Mouse (Mus musculus) megakaryocyte-erythroid progenitor cell, adult 5-6 weeks (primary cell): ENCODE data around the gene Tada3. TPM values are rescaled to one million over a fixed set of nuclear protein-coding genes. Genes with fewer than 3 reads are reported as not detected.
"Not testable (repeated sequence)": the region's sequence is repeated elsewhere in the genome, so short reads cannot be mapped to it uniquely, and the experiment has no call there.

Experiments
- ATAC-seq: replicated peaks from 2 replicates; pipeline ENCODE4 v1.8.0; 2016; ENCODE audit warnings: mild to moderate bottlenecking, inconsistent platforms; ENCODE audit not compliant: severe bottlenecking, poor library complexity, low FRiP score, low TSS enrichment
- total RNA-seq, 2 experiments: library from RNA; stranded (forward) in 1 of 2; stranded (reverse) in 1 of 2; fragments of 200-1000, 215-1000 nt in 1 of 2; fragments of >200 nt in 1 of 2; fragmentation: Nextera tagmentation in 1 of 2; gene quantifications; 2 replicates each; pipeline ENCODE4 v1.2.3; 2014 to 2017

Gene Tada3
- total RNA-seq, 2 experiments from 2014 or later: 19.8 to 40.8 TPM

DNA sequence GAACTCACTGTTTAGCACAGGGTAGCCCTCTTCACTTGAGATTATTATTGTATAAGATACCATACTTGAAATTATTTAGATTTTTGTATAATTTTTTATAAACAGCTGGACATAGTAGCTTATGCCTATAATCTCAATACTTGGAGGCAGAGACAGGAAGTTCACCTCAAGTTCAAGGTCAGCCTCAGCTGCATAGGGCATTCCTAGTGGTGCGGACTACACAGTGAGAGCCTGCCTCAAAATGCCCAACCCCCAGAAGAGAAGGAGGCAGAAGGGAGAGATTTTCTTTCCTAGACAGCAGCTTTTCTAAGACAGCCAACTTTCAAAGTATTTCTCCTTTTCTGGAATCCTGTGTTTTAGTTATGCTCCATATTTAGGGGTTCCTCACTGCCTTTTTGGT lies 26.5 kb downstream of the Tada3 start:
- no peak for ATAC-seq

DNA sequence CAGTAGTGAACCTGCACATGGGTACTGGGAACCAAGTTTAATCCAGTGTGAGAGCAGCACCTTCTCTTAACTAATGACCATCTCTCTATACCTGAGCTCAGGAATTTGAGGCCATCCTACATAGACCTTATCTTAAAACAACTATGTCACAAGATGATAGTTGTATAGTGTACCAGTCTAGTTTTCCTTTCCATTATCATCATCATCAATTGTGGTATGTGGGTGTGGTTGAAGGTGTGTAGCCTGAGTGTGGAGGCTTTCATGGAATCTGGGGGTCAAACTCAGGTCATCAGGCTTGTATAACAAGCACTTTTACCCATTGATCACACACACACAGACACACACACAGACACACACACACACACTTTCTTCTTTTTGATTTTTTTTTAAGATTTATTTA lies 27.1 kb downstream of the Tada3 start:
- ATAC-seq: no peak

DNA sequence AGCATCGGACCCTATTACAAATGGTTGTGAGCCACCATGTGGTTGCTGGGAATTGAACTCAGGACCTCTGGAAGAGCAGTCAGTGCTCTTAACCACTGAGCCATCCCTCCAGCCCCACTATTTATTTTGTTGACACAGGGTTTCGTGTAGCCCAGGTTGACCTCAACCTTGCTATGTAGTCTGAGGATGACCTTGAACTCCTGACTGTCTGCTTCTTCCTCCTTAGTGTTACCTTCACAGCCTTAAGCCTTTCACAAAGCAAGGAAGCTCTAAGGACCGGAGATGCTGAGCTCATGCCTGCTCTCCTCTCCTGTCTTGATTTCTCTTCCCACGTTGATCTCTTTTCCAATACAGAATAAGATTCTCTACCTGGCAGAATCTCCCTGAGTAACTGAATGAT lies 30.8 kb downstream of the Tada3 start:
- ATAC-seq: no peak

GRCm38 (mm10) chr6:113344321-113344720 lies 33.4 kb downstream of the Tada3 start:
- no peak for ATAC-seq

DNA sequence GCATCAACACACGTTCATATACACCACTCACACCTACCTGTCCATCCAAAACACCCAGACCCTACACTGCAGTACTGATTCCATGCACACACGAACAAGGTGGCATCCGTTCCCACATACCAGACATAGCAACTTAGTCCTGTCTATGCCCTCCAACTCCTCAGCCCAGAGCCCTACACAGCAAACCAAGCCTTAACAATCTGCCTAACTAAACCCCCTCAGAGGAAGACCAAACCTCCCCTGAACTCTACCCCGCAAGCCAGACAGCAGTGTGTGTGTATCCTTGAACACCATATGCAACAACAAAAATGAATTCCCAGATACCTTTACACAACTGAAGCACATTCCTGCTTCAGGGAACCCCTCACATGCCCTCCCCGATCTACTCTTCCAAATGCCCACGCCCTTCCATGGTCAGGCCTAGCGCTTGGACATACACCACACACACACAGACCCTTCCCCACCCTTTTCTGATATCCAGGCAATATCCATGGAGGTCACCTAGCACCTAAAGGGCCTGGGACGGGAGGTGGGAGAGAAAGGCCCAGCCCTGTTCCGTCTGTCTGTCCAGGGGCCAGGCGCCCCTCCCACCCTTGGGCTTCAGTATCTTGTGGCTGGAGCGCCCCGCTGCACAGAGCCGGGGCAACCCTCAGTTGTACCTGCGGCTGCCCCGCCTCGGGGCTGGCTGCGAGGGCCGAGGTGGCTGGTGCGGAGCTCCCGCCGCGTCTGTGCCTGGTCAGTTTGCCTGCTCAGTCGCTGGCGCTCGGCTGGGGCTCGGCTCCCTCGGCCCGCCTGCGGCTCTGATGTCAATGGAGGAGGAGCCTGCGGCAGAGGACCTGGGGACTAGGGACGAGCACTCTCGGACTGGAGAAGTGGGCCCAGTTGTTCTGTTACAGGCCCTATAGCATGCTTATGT lies 34.2 kb downstream of the Tada3 start, which contains the start of gene Camk1:
Gene Camk1 (minus strand): TSS at position 808 of the 916 bp plus-strand sequence.
- ATAC-seq: peak; percentile 88

GRCm38 (mm10) chr6:113342297-113342696 lies 35.4 kb downstream of the Tada3 start:
- ATAC-seq: no peak

- no peak for ATAC-seq
These were observed 36.1 kb downstream of the Tada3 start for GRCm38 (mm10) chr6:113341574-113341973.

DNA sequence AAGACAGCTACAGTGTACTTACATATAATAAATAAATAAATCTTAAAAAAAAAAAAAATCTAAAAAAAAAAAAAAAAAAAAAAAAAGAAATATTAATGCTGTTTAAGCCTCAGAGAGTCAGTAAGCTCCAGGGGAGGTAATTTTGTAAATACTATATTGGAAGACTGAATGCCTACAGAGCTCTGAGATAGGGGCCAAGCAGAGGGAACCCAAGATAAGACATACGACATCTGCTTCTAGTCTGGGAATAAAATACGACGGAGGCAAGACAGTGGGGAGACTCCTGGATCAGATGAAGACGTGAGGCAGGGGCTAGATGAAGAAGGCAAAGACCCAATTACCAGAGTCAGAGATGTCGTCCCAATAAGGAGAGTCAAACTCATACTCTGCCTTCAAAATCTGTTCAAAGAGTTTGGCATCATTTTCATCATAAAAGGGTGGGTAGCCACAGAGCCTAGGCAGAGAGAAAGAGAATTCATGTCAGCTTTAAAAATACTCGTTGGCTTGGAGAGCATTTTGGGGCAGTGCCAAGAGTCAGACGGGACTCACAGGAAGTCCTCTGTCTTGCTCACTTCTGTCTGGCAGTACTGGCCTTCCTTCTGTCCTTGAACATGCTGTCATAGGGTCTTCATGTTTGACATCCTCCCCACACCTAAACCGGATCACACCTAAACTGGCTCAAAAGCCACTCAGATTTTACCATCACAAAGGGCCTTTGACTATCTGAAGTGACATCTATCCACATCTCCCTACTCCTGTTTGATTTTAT lies 40.6 kb downstream of the Tada3 start:
- ATAC-seq: no peak

DNA sequence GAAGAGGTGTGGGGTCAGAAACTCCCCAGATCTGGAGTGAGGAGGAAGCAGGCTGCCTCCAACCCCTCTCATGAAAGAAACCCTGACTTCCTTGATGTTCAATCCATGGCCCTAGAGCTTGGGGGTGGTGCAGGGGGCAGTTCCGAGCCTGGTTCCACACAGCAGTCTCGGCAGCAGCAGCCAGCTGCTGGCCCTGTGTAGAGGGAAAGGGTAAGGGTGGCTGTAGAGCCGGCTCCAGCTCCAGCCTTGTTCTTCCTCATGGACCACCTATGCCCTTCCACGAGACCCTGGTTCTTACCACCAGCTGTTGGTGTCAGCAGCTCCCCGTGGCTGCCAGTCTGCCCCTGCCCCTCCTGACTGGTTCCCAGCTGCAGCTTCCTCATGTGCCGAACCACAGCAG lies 43.5 kb downstream of the Tada3 start:
- ATAC-seq: no peak

GRCm38 (mm10) chr6:113333137-113333950 lies 44.3 kb downstream of the Tada3 start:
- no peak for ATAC-seq

GRCm38 (mm10) chr6:113332734-113333133 lies 44.9 kb downstream of the Tada3 start:
- not testable (repeated sequence) for ATAC-seq

DNA sequence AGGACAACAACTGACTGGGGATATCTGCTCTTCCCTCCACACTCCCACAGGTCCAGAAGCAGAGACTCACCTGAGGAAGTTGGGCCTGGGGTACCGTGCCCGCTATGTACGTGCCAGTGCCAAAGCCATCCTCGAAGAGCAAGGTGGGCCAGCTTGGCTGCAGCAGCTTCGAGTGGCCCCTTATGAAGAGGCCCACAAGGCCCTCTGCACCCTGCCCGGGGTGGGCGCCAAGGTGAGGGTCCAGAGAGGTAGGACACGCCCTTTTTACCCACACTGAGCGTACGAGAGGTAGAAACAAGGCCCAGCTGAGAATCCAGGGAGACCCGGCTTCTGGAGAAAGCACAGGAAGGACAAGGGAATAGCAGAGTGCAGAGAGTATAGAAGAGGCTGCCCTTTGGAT lies 46.0 kb downstream of the Tada3 start:
- ATAC-seq: no peak

DNA sequence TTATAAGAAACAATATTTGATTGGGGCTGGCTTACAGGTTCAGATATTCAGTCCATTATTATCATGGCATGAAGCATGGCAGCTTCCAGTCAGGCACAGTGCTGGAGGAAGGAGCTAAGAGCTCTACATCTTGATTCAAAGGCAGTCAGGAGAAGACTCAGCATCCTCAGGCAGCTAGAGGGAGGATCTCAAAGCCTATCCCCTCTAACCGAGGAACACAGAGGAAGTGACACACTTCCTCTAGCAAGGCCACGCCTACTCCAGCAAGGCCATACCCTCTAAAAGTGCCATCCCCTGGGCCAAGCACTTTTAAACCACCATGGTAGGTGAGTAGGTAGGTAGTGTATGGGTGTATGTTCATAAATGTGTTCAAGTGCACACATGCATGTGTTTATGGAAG lies 47.1 kb downstream of the Tada3 start:
- ATAC-seq: no peak

- ATAC-seq: no peak
These were observed 48.3 kb downstream of the Tada3 start for GRCm38 (mm10) chr6:113329396-113329795.

GRCm38 (mm10) chr6:113326533-113327315 lies 51.0 kb downstream of the Tada3 start, which contains the start of gene Ogg1:
Gene Ogg1, plus strand, starts transcription at chr6:113326972.
- ATAC-seq: peak; percentile 96
